In genomic region chr15:91573111-91573538, GRCm38 (mm10) we compare ENCODE assay signal across 8 mouse cellular contexts. TPM values are rescaled to one million over a fixed set of nuclear protein-coding genes. Genes with fewer than 3 reads are reported as not detected.
DNase-seq lines count a peak whose midpoint lies in the region; ATAC-seq and TF ChIP-seq lines count a peak whose summit lies in the region.

Gene Slc2a13 (minus strand): TSS chr15:91573261.

- H3K4me1 ChIP-seq in embryonic facial prominence, embryonic 14.5 days (ENCODE audit: control insufficient read depth, insufficient read depth, low read length) = peaks cover 5% of the 10 kb centered on the region; the same call in 1 of the 2 replicates
- no peaks in the 10 kb centered on the region; the same call in 1 of the 2 replicates for H3K4me1 ChIP-seq in limb, embryonic 14.5 days (ENCODE audit: control insufficient read depth, insufficient read depth, low read length)
- H3K4me1 ChIP-seq in midbrain, embryonic 16.5 days (ENCODE audit: control insufficient read depth, insufficient read depth, low read length) = peaks cover 15% of the 10 kb centered on the region; the same call in 1 of the 2 replicates
- H3K4me1 ChIP-seq in spleen, adult 2 months (ENCODE audit: control insufficient read depth, insufficient read depth, insufficient read length) = peaks cover 4% of the 10 kb centered on the region; the same call in 1 of the 2 replicates

- peak within 1 kb of the TSS; percentile 84 for H3K9ac ChIP-seq in embryonic facial prominence, embryonic 14.5 days (ENCODE audit: low read depth, low read length)
- H3K9ac ChIP-seq in limb, embryonic 14.5 days (ENCODE audit: low read depth, low read length, severe bottlenecking) = peak within 1 kb of the TSS; percentile 75
- peak within 1 kb of the TSS; percentile 91 for H3K9ac ChIP-seq in midbrain, embryonic 16.5 days (ENCODE audit: low read depth, low read length)

- no peak for TF ChIP-seq CTCF in spleen, adult 2 months (IDR thresholded peaks at IDR 0.05; ENCODE audit: extremely low read depth, insufficient read depth, insufficient read length, insufficient replicate concordance)

- no peaks in the 10 kb centered on the region for H3K36me3 ChIP-seq in embryonic facial prominence, embryonic 14.5 days (ENCODE audit: control insufficient read depth, insufficient read depth, low read length)
- H3K36me3 ChIP-seq in limb, embryonic 14.5 days (ENCODE audit: control insufficient read depth, insufficient read depth, low read length) = no peaks in the 10 kb centered on the region
- H3K36me3 ChIP-seq in midbrain, embryonic 16.5 days (ENCODE audit: control insufficient read depth, insufficient read depth, low read length) = no peaks in the 10 kb centered on the region
- H3K36me3 ChIP-seq in spleen, adult 2 months (ENCODE audit: control insufficient read depth, insufficient read depth, low read length) = no peaks in the 10 kb centered on the region

- peaks cover 3% of the 10 kb centered on the region; the same call in 1 of the 2 replicates for H3K27me3 ChIP-seq in embryonic facial prominence, embryonic 14.5 days (replicated peaks; ENCODE audit: control insufficient read depth, insufficient read depth, low read length)
- H3K27me3 ChIP-seq in limb, embryonic 14.5 days (ENCODE audit: control insufficient read depth, insufficient read depth, low read length) = no peaks in the 10 kb centered on the region
- H3K27me3 ChIP-seq in midbrain, embryonic 16.5 days (ENCODE audit: control insufficient read depth, insufficient read depth, low read depth, low read length) = no peaks in the 10 kb centered on the region
- peaks cover 8% of the 10 kb centered on the region for H3K27me3 ChIP-seq in spleen, adult 2 months (ENCODE audit: control insufficient read depth, insufficient read depth, low read length)

- peak within 1 kb of the TSS; percentile 97 for H3K4me2 ChIP-seq in embryonic facial prominence, embryonic 14.5 days (ENCODE audit: low read depth, low read length)
- H3K4me2 ChIP-seq in limb, embryonic 14.5 days (replicated peaks; ENCODE audit: low read depth, low read length, severe bottlenecking) = peak within 1 kb of the TSS; percentile 98
- peak within 1 kb of the TSS; percentile 87 for H3K4me2 ChIP-seq in midbrain, embryonic 16.5 days (ENCODE audit: low read length)

- WGBS in embryonic facial prominence, embryonic 14.5 days = 0% methylated on average over 13 of the region's 26 CpGs
- under 1% methylated on average over 23 of the region's 26 CpGs for WGBS in limb, embryonic 14.5 days
- under 1% methylated on average over 23 of the region's 26 CpGs for WGBS in midbrain, embryonic 16.5 days
- WGBS in spleen, adult 2 months = 1% methylated on average over 26 of the region's 26 CpGs

- H3K27ac ChIP-seq in embryonic facial prominence, embryonic 14.5 days (replicated peaks; ENCODE audit: low read depth, low read length) = peak within 1 kb of the TSS; percentile 63
- H3K27ac ChIP-seq in limb, embryonic 14.5 days (replicated peaks; ENCODE audit: low read depth, low read length) = peak within 1 kb of the TSS; percentile 68
- peak within 1 kb of the TSS; percentile 84 for H3K27ac ChIP-seq in midbrain, embryonic 16.5 days (ENCODE audit: low read length)
- no peak within 1 kb of the TSS for H3K27ac ChIP-seq in spleen, adult 2 months (ENCODE audit: insufficient read depth, low read length)

- H3K9me3 ChIP-seq in embryonic facial prominence, embryonic 14.5 days (ENCODE audit: control insufficient read depth, low read length) = no peaks in the 10 kb centered on the region
- no peaks in the 10 kb centered on the region for H3K9me3 ChIP-seq in limb, embryonic 14.5 days (ENCODE audit: control insufficient read depth, low read length)
- H3K9me3 ChIP-seq in midbrain, embryonic 16.5 days (replicated peaks; ENCODE audit: control insufficient read depth, low read length, poor library complexity, severe bottlenecking) = no peaks in the 10 kb centered on the region

- TF ChIP-seq POLR2A in limb, embryonic 14.5 days (IDR thresholded peaks at IDR 0.05; ENCODE audit: borderline replicate concordance, extremely low read depth, insufficient read depth, insufficient read length) = peak; percentile 67; the same call in 1 of the 2 replicates
- TF ChIP-seq POLR2A in spleen, adult 2 months (IDR thresholded peaks at IDR 0.05; ENCODE audit: low read depth, low read length) = no peak

- peak within 1 kb of the TSS; percentile 78 for H3K4me3 ChIP-seq in embryonic facial prominence, embryonic 14.5 days (ENCODE audit: low read depth, low read length)
- peak within 1 kb of the TSS; percentile 75 for H3K4me3 ChIP-seq in limb, embryonic 14.5 days (replicated peaks; ENCODE audit: low read length)
- H3K4me3 ChIP-seq in midbrain, embryonic 16.5 days (ENCODE audit: low read depth, low read length) = peak within 1 kb of the TSS; percentile 84
- H3K4me3 ChIP-seq in spleen, adult 2 months (ENCODE audit: extremely low read depth, insufficient read depth, insufficient read length) = peak within 1 kb of the TSS; percentile 55

- ATAC-seq in embryonic facial prominence, embryonic 14.5 days (ENCODE audit: low read depth) = peak; percentile 95
- ATAC-seq in limb, embryonic 14.5 days (ENCODE audit: low FRiP score, low read depth) = peak; percentile 94
- peak; percentile 97 for ATAC-seq in midbrain, embryonic 16.5 days

- DNase-seq in layer of hippocampus, adult 11-12 months (ENCODE audit: low spot score) = peak; percentile 86
- DNase-seq in layer of hippocampus, adult 9-10 months (ENCODE audit: low spot score) = no peak
- peak; percentile 95 for DNase-seq in embryonic facial prominence, embryonic 14.5 days (ENCODE audit: low spot score)
- peak; percentile 65 to 71 for DNase-seq in heart, adult 9 months (ENCODE audit: low spot score in 2 of 2)
- DNase-seq in kidney, adult 9 months = peak; percentile 89
- peak; percentile 88 for DNase-seq in limb, embryonic 14.5 days (ENCODE audit: low spot score)
- peak; percentile 27 to 59 for DNase-seq in spleen, adult 2 months (ENCODE audit: low read depth in 1 of 2, low spot score in 2 of 2)

RNA-seq across cellular contexts. Expression of gene Slc2a13, which starts in this region (rescaled TPM):
- polyA plus RNA-seq in embryonic facial prominence, embryonic 14.5 days (2014; fragmentation: Nextera tagmentation; extraction: Ambion mirVana) = 3.9 and 4.1 TPM in 2 replicates
- polyA plus RNA-seq in limb, embryonic 14.5 days (2012; rRNA removed) = 3.5 and 4.3 TPM in 2 replicates
- polyA plus RNA-seq in limb, embryonic 14.5 days (2014; fragmentation: Nextera tagmentation; extraction: Ambion mirVana) = 2.7 and 2.9 TPM in 2 replicates
- polyA plus RNA-seq in midbrain, embryonic 16.5 days (2015; fragmentation: Nextera tagmentation; extraction: Ambion mirVana) = 3.8 and 4.0 TPM in 2 replicates
- 0.30 and 0.34 TPM in 2 replicates for polyA plus RNA-seq in spleen, adult 2 months (2012; rRNA removed)

Comparison
In these comparisons a context has a peak if more than half of its experiments do, and no peak if none do; other contexts are left out.
1. Peak in DNase-seq and H3K4me3 ChIP-seq in spleen, adult 2 months; RNA of the gene not detected or under 1 TPM.